In genomic region chr19:3645813-3646212, GRCm38 (mm10) we compare ENCODE assay signal across 12 mouse cellular contexts. TPM values are rescaled to one million over a fixed set of nuclear protein-coding genes. Genes with fewer than 3 reads are reported as not detected.
A peak's percentile ranks its signal among the peaks of the same experiment; 100 is the strongest.
DNase-seq lines count a peak whose midpoint lies in the region; ATAC-seq lines count a peak whose summit lies in the region.
"Had no signal": no experiment of that assay in that cellular context is flagged by ENCODE, and none has a peak within 500 bp of the region (broad histone marks: within the 10 kb centered on the region; RNA-seq: fewer than 3 reads in every experiment).

No protein-coding gene starts in this region.

- no peak overlapping the region for H3K4me3 ChIP-seq in heart, embryonic 13.5 days
- no peak overlapping the region for H3K4me3 ChIP-seq in intestine, embryonic 15.5 days (replicated peaks)
- H3K4me3 ChIP-seq: embryonic facial prominence, embryonic 15.5 days had no signal

- H3K9me3 ChIP-seq in heart, embryonic 13.5 days, result no peaks in the 10 kb centered on the region
- H3K9me3 ChIP-seq in intestine, embryonic 15.5 days, result no peaks in the 10 kb centered on the region
- H3K9me3 ChIP-seq: embryonic facial prominence, embryonic 15.5 days had no signal

- H3K27ac ChIP-seq in heart, embryonic 13.5 days (replicated peaks), result peak overlapping the region; percentile 37
- no peak overlapping the region for H3K27ac ChIP-seq in intestine, embryonic 15.5 days
- H3K27ac ChIP-seq: embryonic facial prominence, embryonic 15.5 days had no signal

- H3K4me2 ChIP-seq in heart, embryonic 13.5 days, result no peak overlapping the region
- no peak overlapping the region for H3K4me2 ChIP-seq in intestine, embryonic 15.5 days (replicated peaks)
- H3K4me2 ChIP-seq: embryonic facial prominence, embryonic 15.5 days had no signal

- peaks cover 45% of the 10 kb centered on the region for H3K4me1 ChIP-seq in heart, embryonic 13.5 days
- H3K4me1 ChIP-seq in intestine, embryonic 15.5 days (replicated peaks), result peaks cover 12% of the 10 kb centered on the region; the same call in 1 of the 2 replicates

- no peak for DNase-seq in heart, postnatal 4 days
- peak; percentile 71 for DNase-seq in 416B (ENCODE audit: low read depth)
- DNase-seq in kidney, postnatal 14 days, result peak; percentile 69
- no peak for DNase-seq in right cerebral cortex, adult 18-20 months
- no peak for DNase-seq in left cerebral cortex, adult 8-10 months (ENCODE audit: low spot score in 2 of 2)
- DNase-seq in thymus, adult 18-20 months, result no peak
- DNase-seq: cerebellum, adult 9-11 months; forebrain, postnatal 0 days; thymus, postnatal 25 days had no signal

- H3K36me3 ChIP-seq in heart, embryonic 13.5 days, result peaks cover 64% of the 10 kb centered on the region
- H3K36me3 ChIP-seq in intestine, embryonic 15.5 days, result peaks cover 40% of the 10 kb centered on the region

- no peak for ATAC-seq in heart, embryonic 13.5 days (ENCODE audit: extremely low read depth, insufficient number of reproducible peaks, low FRiP score, low TSS enrichment)
- 0 out of 2 replicates have a peak, but pooled peaks have one; percentile 26 for ATAC-seq in intestine, embryonic 15.5 days
- ATAC-seq: forebrain, postnatal 0 days had no signal

- 60% methylated on average over 3 of the region's 3 CpGs for WGBS in heart, embryonic 13.5 days
- 87% methylated on average over 3 of the region's 3 CpGs for WGBS in intestine, embryonic 15.5 days

- no peaks in the 10 kb centered on the region for H3K27me3 ChIP-seq in heart, embryonic 13.5 days (replicated peaks)
- H3K27me3 ChIP-seq in intestine, embryonic 15.5 days (replicated peaks), result no peaks in the 10 kb centered on the region
- H3K27me3 ChIP-seq: embryonic facial prominence, embryonic 15.5 days had no signal

- H3K9ac ChIP-seq in heart, embryonic 13.5 days, result no peak overlapping the region
- no peak overlapping the region for H3K9ac ChIP-seq in intestine, embryonic 15.5 days
- H3K9ac ChIP-seq: embryonic facial prominence, embryonic 15.5 days; forebrain, postnatal 0 days had no signal

RNA-seq across cellular contexts. Expression of gene Lrp5, which starts 40.6 kb away (rescaled TPM):
- polyA plus RNA-seq in heart, embryonic 13.5 days (2015; fragmentation: Nextera tagmentation; extraction: Ambion mirVana), result 2.9 and 3.3 TPM in 2 replicates
- total RNA-seq in heart, postnatal 4 days (2021), result 10 to 100 TPM; 43.1 to 46.0 TPM
- polyA plus RNA-seq in intestine, embryonic 15.5 days (2015; fragmentation: Nextera tagmentation; extraction: Ambion mirVana), result 5.2 and 5.4 TPM in 2 replicates
- total RNA-seq in left cerebral cortex, adult 8-10 months (2022), result 10 to 100 TPM in 1 of 4 experiments, 1 to 10 TPM in 3; 7.9 to 10.6 (median 8.4) TPM

Comparison
In these comparisons a context has a peak if more than half of its experiments do, and no peak if none do; other contexts are left out.
1. DNase-seq: peak in 416B (single experiment) and kidney, postnatal 14 days (single experiment); none in heart, postnatal 4 days (single experiment), right cerebral cortex, adult 18-20 months (single experiment), left cerebral cortex, adult 8-10 months (0 of 2) and thymus, adult 18-20 months (0 of 2).